Mouse (Mus musculus) embryonic facial prominence, embryonic 11.5 days (tissue): ENCODE measurements around the gene Nup93. TPM values are rescaled to one million over a fixed set of nuclear protein-coding genes. Genes with fewer than 3 reads are reported as not detected.

Experiments
- ATAC-seq: fragments of 200-750 bp; cut with Nextera tagmentation; replicated peaks from 2 replicates; pipeline ENCODE4 v1.8.0; 2017; ENCODE audit warnings: low read depth; ENCODE audit not compliant: insufficient number of reproducible peaks, low FRiP score, low TSS enrichment
- DNase-seq: peaks from one replicate; pipeline ENCODE4 v3.0.0-alpha.2; 2015; ENCODE audit warnings: low spot score
- H3K27ac ChIP-seq: fragments of 300-500 bp; sonication (generic); replicated peaks from 2 replicates; pipeline ENCODE4 v1.5.1; 2014; ENCODE audit warnings: mild to moderate bottlenecking, low read depth, low read length, control low read depth
- H3K27me3 ChIP-seq: fragments of 300-500 bp; sonication (generic); 2 replicates; pipeline ENCODE4 v1.6.1; 2014; ENCODE audit warnings: mild to moderate bottlenecking, low read length, moderate library complexity, mixed read lengths; ENCODE audit not compliant: control insufficient read depth, insufficient read depth
- H3K36me3 ChIP-seq: fragments of 300-500 bp; sonication (generic); replicated peaks from 2 replicates; pipeline ENCODE4 v1.6.1; 2014; ENCODE audit warnings: low read depth, mild to moderate bottlenecking, low read length, moderate library complexity, mixed read lengths; ENCODE audit not compliant: control insufficient read depth, insufficient read depth
- H3K4me1 ChIP-seq: fragments of 300-500 bp; sonication (generic); 2 replicates; pipeline ENCODE4 v1.6.1; 2014; ENCODE audit warnings: low read length, mixed read lengths; ENCODE audit not compliant: control insufficient read depth, insufficient read depth
- H3K4me2 ChIP-seq: fragments of 300-500 bp; sonication (generic); 2 replicates; pipeline ENCODE4 v1.6.1; 2014; ENCODE audit warnings: low read depth, mild to moderate bottlenecking, control low read depth, low read length, moderate library complexity
- H3K4me3 ChIP-seq: fragments of 300-500 bp; sonication (generic); 2 replicates; pipeline ENCODE4 v1.5.1; 2014; ENCODE audit warnings: low read depth, low read length, control low read depth
- H3K9ac ChIP-seq: fragments of 300-500 bp; sonication (generic); replicated peaks from 2 replicates; pipeline ENCODE4 v1.6.1; 2014; ENCODE audit warnings: mild to moderate bottlenecking, control low read depth, low read length
- H3K9me3 ChIP-seq: fragments of 300-500 bp; sonication (generic); replicated peaks from 2 replicates; pipeline ENCODE4 v1.6.1; 2016; ENCODE audit warnings: mild to moderate bottlenecking, low read length, inconsistent platforms, mixed read lengths; ENCODE audit not compliant: control insufficient read depth
- WGBS: fragments of 180-500 bp; shearing (Covaris S2); extraction: QIAGEN DNeasy Blood & Tissue Kit; methylation state at CpG from one replicate; pipeline ENCODE4 v1.1.7; 2014; 5-methylcytosine and 5-hydroxymethylcytosine counted together
- polyA plus RNA-seq: library from polyadenylated mRNA; unstranded; fragments of >200 nt; fragmentation: Nextera tagmentation; extraction: Ambion mirVana; gene quantifications from 2 replicates; pipeline ENCODE4 v1.2.1, GENCODE M21; 2014

The Nup93 gene
- polyA plus RNA-seq, 1 experiment from 2014 or later = 132 TPM

DNA sequence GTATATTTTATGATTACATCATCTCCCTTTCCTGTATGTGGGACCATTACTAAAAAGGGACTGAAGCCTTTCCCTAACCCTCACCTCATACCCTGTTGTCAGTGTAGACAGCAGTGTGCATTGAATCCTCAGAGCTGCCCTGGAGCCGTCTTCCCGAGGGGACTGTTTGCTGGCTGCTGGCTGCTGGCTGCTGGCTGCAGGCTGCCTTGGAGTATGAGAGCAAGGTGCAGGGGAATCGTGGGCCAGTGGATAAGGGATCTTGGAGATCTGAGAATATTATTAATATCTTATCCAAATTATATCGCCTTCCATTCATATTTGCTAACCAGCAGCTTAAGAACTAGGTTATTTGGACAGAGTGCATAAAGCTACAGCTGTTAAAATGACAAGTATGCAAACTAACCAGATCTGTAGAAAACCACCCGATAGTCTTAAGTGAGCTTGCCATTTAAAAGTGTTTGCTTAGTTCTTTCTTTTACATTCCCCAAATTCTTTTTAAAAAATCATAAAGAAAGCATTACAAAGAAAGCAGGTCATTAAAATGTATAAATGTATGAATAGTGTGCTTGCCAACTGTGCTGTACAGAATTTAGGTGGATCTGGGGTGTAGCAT is 65.7 kb downstream of the Nup93 start:
- Histone ChIP-seq H3K36me3 (no peaks in the 10 kb centered on the region), H3K9me3 (no peaks in the 10 kb centered on the region), H3K9ac (no peak overlapping the region), H3K27ac (no peak overlapping the region), H3K4me1 (no peaks in the 10 kb centered on the region), H3K4me2 (no peak overlapping the region), H3K27me3 (no peaks in the 10 kb centered on the region), H3K4me3 (no peak overlapping the region)
- ATAC-seq (no peak), DNase-seq (no peak)
- WGBS = 85% methylated on average over 5 of the region's 5 CpGs

DNA sequence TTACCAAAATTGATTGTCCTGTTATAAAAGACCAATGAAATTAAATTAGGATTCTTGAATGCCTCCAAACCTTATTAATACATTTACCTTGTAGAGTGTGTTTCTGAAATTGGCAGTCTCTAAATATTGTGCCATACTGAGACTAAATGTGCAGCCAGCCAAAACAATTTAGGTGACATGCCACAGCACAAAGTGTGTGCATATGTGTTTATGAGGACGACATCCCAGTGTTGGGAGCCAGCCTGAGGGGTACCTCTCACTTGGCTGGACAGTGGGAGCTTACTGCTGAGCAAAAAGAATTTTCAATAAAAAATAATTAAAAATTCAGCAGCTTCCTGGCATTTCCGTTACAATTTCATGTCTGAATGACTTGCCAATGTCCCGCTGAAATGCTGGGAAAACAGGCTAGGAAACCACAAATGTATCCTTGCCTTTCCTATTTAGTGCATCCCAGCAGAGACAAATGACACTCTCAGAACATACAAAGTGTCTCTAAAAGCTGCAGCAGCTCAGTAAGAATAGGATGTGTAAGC is 68.2 kb downstream of the Nup93 start:
- ATAC-seq = no peak
- 93% methylated on average over 3 of the region's 3 CpGs for WGBS
- Histone ChIP-seq H3K9ac (no peak overlapping the region), H3K4me2 (no peak overlapping the region), H3K9me3 (no peaks in the 10 kb centered on the region), H3K36me3 (no peaks in the 10 kb centered on the region), H3K4me3 (no peak overlapping the region), H3K27me3 (no peaks in the 10 kb centered on the region), H3K27ac (no peak overlapping the region), H3K4me1 (no peaks in the 10 kb centered on the region)
- no peak for DNase-seq

- no peaks in the 10 kb centered on the region for H3K9me3 ChIP-seq
- 92% methylated on average over 7 of the region's 7 CpGs for WGBS
- H3K4me1 ChIP-seq = no peaks in the 10 kb centered on the region
- ATAC-seq (no peak), DNase-seq (no peak)
- no peak overlapping the region for H3K27ac ChIP-seq
- H3K4me2 ChIP-seq = no peak overlapping the region
- H3K36me3 ChIP-seq = no peaks in the 10 kb centered on the region
- H3K4me3 ChIP-seq = no peak overlapping the region
- H3K27me3 ChIP-seq = no peaks in the 10 kb centered on the region
- no peak overlapping the region for H3K9ac ChIP-seq
Measured at GRCm38 (mm10) chr8:94284204-94284603, 69.8 kb downstream of the Nup93 start.

GRCm38 (mm10) chr8:94290606-94291005 is 76.2 kb downstream of the Nup93 start:
- H3K4me2 ChIP-seq = no peak overlapping the region
- H3K9me3 ChIP-seq = no peaks in the 10 kb centered on the region
- 88% methylated on average over 5 of the region's 5 CpGs for WGBS
- H3K9ac ChIP-seq = no peak overlapping the region
- ATAC-seq = no peak
- DNase-seq = no peak
- H3K27ac ChIP-seq = no peak overlapping the region
- no peaks in the 10 kb centered on the region for H3K27me3 ChIP-seq
- no peaks in the 10 kb centered on the region for H3K4me1 ChIP-seq
- no peak overlapping the region for H3K4me3 ChIP-seq
- no peaks in the 10 kb centered on the region for H3K36me3 ChIP-seq

- Histone ChIP-seq H3K36me3 (no peaks in the 10 kb centered on the region), H3K9me3 (no peaks in the 10 kb centered on the region), H3K27me3 (no peaks in the 10 kb centered on the region), H3K4me2 (no peak overlapping the region), H3K9ac (no peak overlapping the region), H3K4me3 (no peak overlapping the region), H3K27ac (no peak overlapping the region), H3K4me1 (no peaks in the 10 kb centered on the region)
- WGBS = 80% methylated on average over 6 of the region's 6 CpGs
- no peak for DNase-seq
- ATAC-seq = no peak
Measured at GRCm38 (mm10) chr8:94292072-94292471, 77.7 kb downstream of the Nup93 start.

GRCm38 (mm10) chr8:94292626-94293025 is 78.3 kb downstream of the Nup93 start:
- H3K27ac ChIP-seq = no peak overlapping the region
- WGBS = 94% methylated on average over 8 of the region's 8 CpGs
- no peaks in the 10 kb centered on the region for H3K9me3 ChIP-seq
- ATAC-seq (no peak), DNase-seq (no peak)
- no peaks in the 10 kb centered on the region for H3K27me3 ChIP-seq
- no peaks in the 10 kb centered on the region for H3K36me3 ChIP-seq
- H3K4me2 ChIP-seq = no peak overlapping the region
- H3K4me1 ChIP-seq = no peaks in the 10 kb centered on the region
- no peak overlapping the region for H3K9ac ChIP-seq
- no peak overlapping the region for H3K4me3 ChIP-seq

DNA sequence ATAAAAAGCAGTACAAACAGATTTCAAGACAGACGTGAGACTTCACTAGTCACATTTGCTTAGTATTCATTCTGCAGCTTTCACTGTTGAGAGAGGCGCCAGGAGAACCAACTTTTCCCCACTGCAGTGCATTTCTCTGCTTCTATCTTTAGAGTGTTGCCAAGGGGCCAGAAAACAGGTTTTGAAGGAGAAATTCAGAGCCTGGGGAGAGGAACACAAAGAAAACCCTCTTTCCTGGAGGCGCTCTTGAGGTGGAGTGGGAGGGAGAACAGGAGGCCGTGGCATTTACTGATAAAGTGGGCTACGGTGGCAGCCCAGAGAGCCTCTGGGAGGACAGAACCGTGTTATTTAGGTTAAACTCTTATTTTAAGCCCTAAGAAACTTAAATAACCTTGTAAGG is 81.3 kb downstream of the Nup93 start:
- no peaks in the 10 kb centered on the region for H3K27me3 ChIP-seq
- H3K9me3 ChIP-seq = no peaks in the 10 kb centered on the region
- DNase-seq = no peak
- 75% methylated on average over 6 of the region's 6 CpGs for whole genome bisulfite sequencing
- no peak overlapping the region for H3K9ac ChIP-seq
- no peaks in the 10 kb centered on the region for H3K36me3 ChIP-seq
- H3K27ac ChIP-seq = no peak overlapping the region
- H3K4me1 ChIP-seq = no peaks in the 10 kb centered on the region
- no peak overlapping the region for H3K4me3 ChIP-seq
- H3K4me2 ChIP-seq = no peak overlapping the region
- ATAC-seq = no peak

DNA sequence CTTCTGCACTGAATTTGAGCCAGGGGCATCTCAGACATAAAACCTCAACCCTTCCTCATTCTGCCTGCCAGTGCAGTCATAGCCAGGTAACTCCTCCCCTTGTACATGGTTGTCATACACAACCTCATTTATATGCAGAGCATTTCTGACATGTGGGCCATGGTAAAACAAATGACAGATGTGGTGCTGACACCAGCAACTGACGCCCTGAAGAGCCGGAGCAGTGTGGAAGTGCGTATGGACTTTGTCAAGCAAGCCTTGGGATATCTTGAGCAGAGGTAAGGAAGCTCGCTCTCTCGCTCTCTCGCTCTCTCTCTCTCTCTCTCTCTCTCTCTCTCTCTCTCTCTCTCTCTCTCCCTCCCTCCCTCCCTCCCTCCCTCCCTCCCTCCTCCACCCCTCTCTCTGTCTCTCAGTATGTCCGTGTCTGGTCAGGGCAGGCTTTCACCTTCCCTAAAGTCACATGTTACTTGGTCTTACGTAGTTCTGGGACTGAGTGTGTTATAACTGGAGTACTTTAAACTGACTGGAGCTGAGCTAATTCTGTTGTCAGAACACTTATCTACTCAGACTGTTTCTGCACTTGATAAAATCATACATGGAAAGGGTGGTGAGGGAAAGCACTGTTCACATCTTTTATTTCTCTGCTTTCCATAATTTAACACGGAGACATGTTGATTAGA is 82.1 kb downstream of the Nup93 start:
- Histone ChIP-seq H3K4me3 (no peak overlapping the region), H3K27me3 (no peaks in the 10 kb centered on the region), H3K4me1 (no peaks in the 10 kb centered on the region), H3K27ac (no peak overlapping the region), H3K36me3 (no peaks in the 10 kb centered on the region), H3K4me2 (no peak overlapping the region), H3K9ac (no peak overlapping the region), H3K9me3 (no peaks in the 10 kb centered on the region)
- whole genome bisulfite sequencing = 78% methylated on average over 9 of the region's 9 CpGs
- no peak for ATAC-seq
- DNase-seq = no peak
